Mouse (Mus musculus) spleen, adult 2 months (tissue): ENCODE data around the gene Myl7.

Source experiments
- CTCF ChIP-seq: fragments of 200-500 bp; IDR thresholded peaks from 2 replicates; pipeline ENCODE4 v1.5.1; 2011; ENCODE audit warnings: mild to moderate bottlenecking, inconsistent platforms; ENCODE audit not compliant: insufficient read depth, insufficient read length, insufficient replicate concordance; ENCODE audit errors: extremely low read depth
- POLR2A ChIP-seq: fragments of 200-500 bp; IDR thresholded peaks from 2 replicates; pipeline ENCODE4 v1.6.1; 2011; ENCODE audit warnings: low read depth, low read length, inconsistent platforms

DNA sequence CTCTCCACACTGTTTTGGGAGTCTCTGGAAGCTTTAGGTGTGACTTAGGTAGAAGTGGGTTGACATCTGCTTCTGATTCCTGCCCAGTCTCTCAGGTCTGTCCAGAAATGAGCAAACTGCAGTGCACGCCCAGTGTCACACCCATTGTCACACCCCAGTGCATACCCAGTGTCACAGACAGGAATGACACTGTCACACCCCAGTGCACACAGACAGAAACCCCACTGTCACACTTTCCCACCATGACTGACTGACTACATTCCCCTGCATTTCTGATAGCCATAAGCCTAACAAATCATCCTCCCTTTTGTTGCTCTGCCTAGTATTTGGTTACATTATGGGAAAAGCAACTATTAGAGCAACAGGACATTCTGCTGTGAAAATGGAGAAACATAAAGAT, 32.0 kb upstream of the Myl7 start:
- TF ChIP-seq CTCF (no peak), POLR2A (no peak)
